Mouse (Mus musculus) ES-E14 (cell line): ENCODE data around the gene Sdsl. TPM values are rescaled to one million over a fixed set of nuclear protein-coding genes. Genes with fewer than 3 reads are reported as not detected.
A peak's percentile ranks its signal among the peaks of the same experiment; 100 is the strongest.

Experiments used
- DNase-seq: peaks from one replicate; pipeline ENCODE4 v3.0.0-alpha.2; 2013; ENCODE audit warnings: low read depth, low spot score
- H3K27ac ChIP-seq: 2 replicates; pipeline ENCODE4 v1.5.1; 2012; ENCODE audit warnings: low read depth, mild to moderate bottlenecking, low read length, moderate library complexity, mixed read lengths; ENCODE audit not compliant: poor library complexity, insufficient read depth, severe bottlenecking
- H3K36me3 ChIP-seq: 2 replicates; pipeline ENCODE4 v1.6.1; 2012; ENCODE audit warnings: mild to moderate bottlenecking, low read length, moderate library complexity, mixed read lengths; ENCODE audit not compliant: control insufficient read depth, poor library complexity, insufficient read depth, severe bottlenecking
- H3K4me1 ChIP-seq, 2 experiments: fragments of 150-350 bp in 1 of 2; sonication (generic) in 1 of 2; 2 replicates each; pipeline ENCODE4 v1.6.1; 2012; ENCODE audit warnings: low read length in 2 of 2, mild to moderate bottlenecking in 1 of 2, mixed read lengths in 1 of 2; ENCODE audit not compliant: control insufficient read depth in 2 of 2, insufficient read depth in 2 of 2, poor library complexity in 1 of 2
- H3K4me3 ChIP-seq, 2 experiments: fragments of 150-350 bp in 1 of 2; sonication (generic) in 1 of 2; 2 replicates each; pipeline ENCODE4 v1.5.1; 2012; ENCODE audit warnings: low read length in 2 of 2, low read depth in 1 of 2, mild to moderate bottlenecking in 1 of 2, mixed read lengths in 1 of 2; ENCODE audit not compliant: insufficient read depth in 1 of 2, poor library complexity in 1 of 2, severe bottlenecking in 1 of 2
- H3K9ac ChIP-seq: 2 replicates; pipeline ENCODE4 v1.6.1; 2012; ENCODE audit warnings: low read depth, mild to moderate bottlenecking, low read length, mixed read lengths; ENCODE audit not compliant: poor library complexity, insufficient read depth, severe bottlenecking
- H3K9me3 ChIP-seq: fragments of 150-350 bp; sonication (generic); 2 replicates; pipeline ENCODE4 v1.6.1; 2012; ENCODE audit warnings: low read depth, mild to moderate bottlenecking, low read length; ENCODE audit not compliant: control insufficient read depth, insufficient read depth
- CHD2 ChIP-seq: IDR thresholded peaks from 2 replicates; pipeline ENCODE4 v1.6.1; 2014; ENCODE audit warnings: mild to moderate bottlenecking, low read depth, low read length, inconsistent platforms
- HCFC1 ChIP-seq: IDR thresholded peaks from 2 replicates; pipeline ENCODE4 v1.6.1; 2012; ENCODE audit warnings: low read length, inconsistent platforms, borderline replicate concordance; ENCODE audit not compliant: insufficient read depth
- MAFK ChIP-seq: IDR thresholded peaks from 2 replicates; pipeline ENCODE4 v1.6.1; 2014; ENCODE audit warnings: mild to moderate bottlenecking, low read depth, low read length, inconsistent platforms; ENCODE audit not compliant: insufficient read depth
- ZC3H11A ChIP-seq: IDR thresholded peaks from 2 replicates; pipeline ENCODE4 v1.6.1; 2012; ENCODE audit warnings: low read depth, mild to moderate bottlenecking, inconsistent platforms, low read length, borderline replicate concordance
- ZNF384 ChIP-seq: IDR thresholded peaks from 2 replicates; pipeline ENCODE4 v1.6.1; 2012; ENCODE audit warnings: low read depth, low read length, inconsistent platforms
- in situ Hi-C, 2 experiments: fragments of 600-800 bp; cut with MboI; formaldehyde crosslinking; loops; one replicate each; pipeline ENCODE4 v1.15.1; 2025; ENCODE audit warnings: low sequenced_read_pairs in 2 of 2, inconsistent platforms in 1 of 2; ENCODE audit not compliant: unreplicated experiment in 2 of 2
- total RNA-seq: library from RNA; depleted of rRNA; stranded (reverse); fragments of 300-350 nt; gene quantifications from 2 replicates; pipeline ENCODE4 v1.2.3, GENCODE M21; 2012; rRNA removed

Sdsl gene
- total RNA-seq, 1 experiment: 0.67 TPM

DNA sequence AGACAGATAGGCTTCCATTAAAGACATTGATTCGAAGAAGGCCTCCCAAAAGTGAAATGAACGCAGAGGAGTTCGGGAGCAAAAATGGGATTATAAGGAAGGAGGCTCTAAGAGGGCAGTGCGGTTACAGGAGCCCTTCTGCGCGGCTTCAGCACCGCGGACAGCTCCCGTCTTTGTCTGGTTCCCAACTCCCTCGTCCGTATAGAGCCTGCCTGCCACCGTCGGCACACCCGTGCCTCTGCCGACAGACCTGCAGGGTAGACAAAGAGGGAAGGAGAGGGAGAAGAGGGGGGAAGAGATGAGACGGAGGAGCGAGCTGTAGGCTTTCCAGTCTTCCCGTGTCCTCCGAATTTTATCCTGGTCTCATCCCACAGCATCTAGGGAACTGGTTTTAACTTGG, 48.6 kb downstream of the Sdsl start:
- no peak overlapping the region for H3K27ac ChIP-seq
- H3K4me3 ChIP-seq: no peak overlapping the region
- H3K4me1 ChIP-seq: peaks cover 0 to 11% of the 10 kb centered on the region in 2 experiments; a peak in 1 of 4 replicates
- no peak for DNase-seq
- H3K9ac ChIP-seq: no peak overlapping the region
- H3K36me3 ChIP-seq: no peaks in the 10 kb centered on the region
- in situ Hi-C loops: no loop called here
- TF ChIP-seq CHD2 (no peak), HCFC1 (peak; percentile 62; the same call in 1 of the 2 replicates)
- H3K9me3 ChIP-seq: no peaks in the 10 kb centered on the region

DNA sequence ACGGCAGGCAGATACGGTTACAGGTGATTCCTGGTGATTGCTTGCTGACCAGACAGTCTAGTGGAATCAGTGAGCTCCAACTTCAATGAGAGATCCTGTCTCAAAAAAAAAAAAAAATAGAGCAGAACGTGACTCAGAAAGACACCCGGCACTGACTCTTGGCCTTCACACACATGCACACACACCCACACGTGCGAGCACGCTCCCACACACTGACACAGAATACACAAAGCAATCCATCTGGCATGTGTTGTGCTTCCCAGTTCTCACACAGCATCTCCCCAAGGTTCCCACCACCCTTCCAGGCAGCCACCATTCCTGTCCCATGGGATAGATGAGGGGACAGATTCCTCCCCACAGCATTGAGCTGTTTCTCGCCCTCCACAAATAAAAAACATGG, 52.5 kb downstream of the Sdsl start:
- no peak overlapping the region for H3K4me3 ChIP-seq
- H3K4me1 ChIP-seq: no peaks in the 10 kb centered on the region
- no peaks in the 10 kb centered on the region for H3K36me3 ChIP-seq
- TF ChIP-seq ZNF384: no peak
- no peak for DNase-seq
- no peak overlapping the region for H3K27ac ChIP-seq
- no peak overlapping the region for H3K9ac ChIP-seq
- no peaks in the 10 kb centered on the region for H3K9me3 ChIP-seq
- in situ Hi-C loops: no loop called here

DNA sequence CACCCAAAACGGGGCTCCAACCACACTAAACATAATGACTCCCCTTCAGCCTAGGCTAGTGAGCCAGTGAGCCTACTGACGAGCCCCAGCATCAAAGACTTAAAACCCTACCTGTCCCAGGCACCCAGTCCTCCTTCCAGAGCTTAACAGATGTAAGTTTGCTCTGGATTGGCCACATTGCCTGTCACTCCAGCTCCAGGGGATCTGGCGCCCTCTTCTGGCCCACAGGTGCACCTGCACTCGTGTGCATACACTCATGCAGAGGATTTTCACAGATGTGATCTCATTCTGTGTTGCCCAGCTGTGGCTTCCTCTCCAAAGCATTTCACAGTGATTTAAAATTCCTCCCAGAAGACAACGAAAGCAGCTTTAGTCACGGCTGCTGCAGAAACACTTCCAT, 59.2 kb downstream of the Sdsl start:
- Histone ChIP-seq H3K9me3 (no peaks in the 10 kb centered on the region), H3K4me3 (no peak overlapping the region), H3K36me3 (no peaks in the 10 kb centered on the region), H3K27ac (no peak overlapping the region), H3K4me1 (peaks cover 0 to 4% of the 10 kb centered on the region in 2 experiments; a peak in 1 of 4 replicates), H3K9ac (no peak overlapping the region)
- in situ Hi-C loops: no loop called here
- no peak for DNase-seq
- TF ChIP-seq MAFK (no peak), ZNF384 (no peak), CHD2 (no peak), HCFC1 (no peak), ZC3H11A (no peak)

DNA sequence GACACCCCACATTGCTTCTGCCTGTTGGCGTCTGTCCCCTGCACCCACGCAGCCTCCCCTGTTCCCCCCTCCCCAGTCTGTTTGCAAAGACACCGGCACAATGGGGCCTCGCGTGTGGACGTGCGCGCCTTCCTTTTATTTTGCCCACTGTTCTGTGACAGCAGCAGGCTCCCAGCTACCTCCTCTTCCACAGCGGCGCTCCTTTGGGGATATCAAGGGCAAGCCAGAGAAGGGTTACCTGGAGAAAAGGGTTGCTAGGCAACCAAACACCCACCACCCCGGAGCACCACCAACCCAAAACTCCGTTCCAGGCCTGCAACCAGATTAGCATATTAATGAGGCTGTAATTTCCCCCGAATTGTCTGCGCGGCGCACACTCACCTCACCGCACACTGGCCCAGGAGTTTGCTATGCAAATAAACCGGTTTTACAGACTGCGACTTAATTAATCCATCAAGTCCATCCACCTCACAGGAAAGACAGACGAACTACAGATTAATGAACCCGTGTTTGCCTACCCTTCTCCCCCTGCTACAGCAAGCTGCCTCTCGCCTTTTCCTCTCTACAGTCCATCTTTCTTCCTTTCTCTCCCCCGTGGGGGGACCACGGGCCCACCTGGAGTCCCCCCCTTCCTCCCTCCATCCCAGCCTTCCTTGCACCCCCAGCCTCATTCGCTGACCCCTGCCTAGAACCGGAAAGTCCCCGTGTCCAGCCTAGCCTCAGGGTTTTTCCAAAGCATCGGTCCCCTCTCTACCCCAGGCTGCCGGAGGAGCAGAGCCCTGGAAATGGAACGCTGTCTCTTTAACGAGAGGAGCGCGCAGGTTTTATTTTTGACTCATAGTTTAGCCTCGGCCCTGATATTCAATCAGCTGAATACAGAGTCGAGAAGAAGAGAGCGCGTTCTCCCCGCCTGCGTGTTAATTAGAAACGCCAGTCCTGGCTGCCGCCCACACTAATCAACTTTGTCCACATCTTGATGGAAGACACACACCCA, 62.9 kb downstream of the Sdsl start:
- Histone ChIP-seq H3K9ac (no peak overlapping the region), H3K27ac (no peak overlapping the region), H3K36me3 (no peaks in the 10 kb centered on the region), H3K9me3 (no peaks in the 10 kb centered on the region), H3K4me1 (peaks cover 0 to 4% of the 10 kb centered on the region in 2 experiments; a peak in 1 of 4 replicates), H3K4me3 (peak overlapping the region in 1 of 2 experiments; percentile 5; a peak in 2 of 4 replicates)
- TF ChIP-seq MAFK: no peak
- TF ChIP-seq HCFC1: no peak
- no peak for TF ChIP-seq CHD2
- no peak for TF ChIP-seq ZNF384
- TF ChIP-seq ZC3H11A: no peak
- in situ Hi-C loops: no loop called here
- DNase-seq: no peak

DNA sequence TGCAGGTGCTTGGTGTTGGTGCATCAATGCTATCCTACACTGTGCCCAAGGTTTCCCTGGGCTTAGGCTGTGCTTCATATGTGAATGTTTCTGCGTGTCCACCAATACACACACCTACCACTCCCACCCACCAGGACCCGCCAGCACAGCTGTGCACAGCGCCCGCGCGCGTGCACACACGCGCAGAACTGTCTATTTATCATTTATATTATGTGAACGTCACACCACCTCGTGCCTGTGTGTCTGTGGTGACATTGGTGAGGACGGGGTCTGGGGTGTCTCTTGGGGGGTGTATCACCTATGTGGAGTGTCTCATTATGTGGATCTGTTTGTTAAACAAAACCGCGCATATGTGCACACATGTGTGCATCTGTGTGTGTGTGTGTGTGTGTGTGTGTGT, 63.7 kb downstream of the Sdsl start:
- no peak overlapping the region for H3K4me3 ChIP-seq
- no peaks in the 10 kb centered on the region for H3K36me3 ChIP-seq
- DNase-seq: no peak
- no peaks in the 10 kb centered on the region for H3K9me3 ChIP-seq
- H3K4me1 ChIP-seq: peaks cover 0 to 4% of the 10 kb centered on the region in 2 experiments; a peak in 1 of 4 replicates
- no peak overlapping the region for H3K9ac ChIP-seq
- TF ChIP-seq CHD2 (no peak), ZC3H11A (no peak), MAFK (no peak), ZNF384 (no peak), HCFC1 (no peak)
- no peak overlapping the region for H3K27ac ChIP-seq
- in situ Hi-C loops: no loop called here

Other genes starting within 250 kb of the Sdsl start
- gene Lhx5, start 41.1 kb downstream of the Sdsl start, total RNA-seq: 0.13 and 0.16 TPM in 2 replicates
- gene Sds, start 3.7 kb upstream of the Sdsl start, total RNA-seq: 0.22 TPM in 1 of 2 replicates, not detected in the other
- 35.3 and 59.2 TPM in 2 replicates for gene Plbd2, start 30.8 kb upstream of the Sdsl start, total RNA-seq
- gene Slc8b1, start 38.4 kb upstream of the Sdsl start, total RNA-seq: 20.5 and 34.5 TPM in 2 replicates
- 14.2 and 14.9 TPM in 2 replicates for gene Tpcn1, start 115.9 kb upstream of the Sdsl start, total RNA-seq
- 0.16 TPM in 1 of 2 replicates, not detected in the other for gene Iqcd, start 116.2 kb upstream of the Sdsl start, total RNA-seq
- 20.6 and 23.7 TPM in 2 replicates for gene Rita1, start 139.8 kb upstream of the Sdsl start, total RNA-seq
- 90.7 and 108 TPM in 2 replicates for gene Ddx54, start 139.9 kb upstream of the Sdsl start, total RNA-seq
- not detected in 2 replicates for gene Cfap73, start 161.4 kb upstream of the Sdsl start, total RNA-seq
- gene Rasal1, start 176.0 kb upstream of the Sdsl start, total RNA-seq: 3.5 and 6.9 TPM in 2 replicates
- 13.6 and 29.4 TPM in 2 replicates for gene Dtx1, start 239.1 kb upstream of the Sdsl start, total RNA-seq